Mouse (Mus musculus) heart, adult 2 months (tissue): Measurements from ENCODE around the gene Acy3.

Experiments
- CTCF ChIP-seq: fragments of 200-600 bp; IDR thresholded peaks from 2 replicates; pipeline ENCODE4 v1.8.1; 2022; ENCODE audit warnings: antibody characterized with exemption, mild to moderate bottlenecking, moderate library complexity
- EP300 ChIP-seq: fragments of 200-500 bp; IDR thresholded peaks from 2 replicates; pipeline ENCODE4 v1.6.1; 2011; ENCODE audit warnings: low read depth, low read length, control low read depth; ENCODE audit not compliant: insufficient read depth

GRCm38 (mm10) chr19:4003112-4003511 lies 16.7 kb downstream of the Acy3 start, which contains the start of gene Doc2g:
- TF ChIP-seq CTCF (no peak), EP300 (peak; percentile 90)
